Mouse (Mus musculus) C2C12 (cell line): ENCODE measurements around the gene Kalrn.

ENCODE experiments used
- CTCF ChIP-seq: IDR thresholded peaks from one replicate; pipeline ENCODE4 v1.5.1; 2011; ENCODE audit not compliant: control insufficient read depth, insufficient read depth, insufficient read length
- MYOG ChIP-seq: IDR thresholded peaks from one replicate; pipeline ENCODE4 v1.6.1; 2011; ENCODE audit not compliant: control insufficient read depth, insufficient read length; ENCODE audit errors: extremely low read depth

DNA sequence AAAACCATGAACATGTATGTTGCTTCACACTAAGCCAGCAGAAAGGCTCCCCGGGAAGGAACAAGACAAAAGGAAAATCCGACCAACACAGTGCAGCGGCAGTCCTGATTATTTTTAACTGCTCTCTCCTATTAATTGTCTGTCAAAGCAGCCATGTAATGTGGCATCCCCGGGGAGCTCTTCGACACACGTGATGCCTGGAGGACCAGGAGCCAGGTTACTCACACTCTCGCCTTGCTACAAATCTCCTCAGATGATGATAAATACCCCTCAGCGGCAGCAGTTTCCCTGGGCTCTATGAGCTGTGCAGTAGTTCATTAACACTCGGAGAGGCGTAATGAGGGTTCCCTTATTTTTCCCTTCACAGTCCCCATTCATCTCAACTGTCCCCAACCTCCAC is 257.1 kb downstream of the Kalrn start:
- no peak for TF ChIP-seq CTCF
- no peak for TF ChIP-seq MYOG
